Mouse (Mus musculus): ENCODE data around the gene Slc2a8.

The Slc2a8 gene

DNA sequence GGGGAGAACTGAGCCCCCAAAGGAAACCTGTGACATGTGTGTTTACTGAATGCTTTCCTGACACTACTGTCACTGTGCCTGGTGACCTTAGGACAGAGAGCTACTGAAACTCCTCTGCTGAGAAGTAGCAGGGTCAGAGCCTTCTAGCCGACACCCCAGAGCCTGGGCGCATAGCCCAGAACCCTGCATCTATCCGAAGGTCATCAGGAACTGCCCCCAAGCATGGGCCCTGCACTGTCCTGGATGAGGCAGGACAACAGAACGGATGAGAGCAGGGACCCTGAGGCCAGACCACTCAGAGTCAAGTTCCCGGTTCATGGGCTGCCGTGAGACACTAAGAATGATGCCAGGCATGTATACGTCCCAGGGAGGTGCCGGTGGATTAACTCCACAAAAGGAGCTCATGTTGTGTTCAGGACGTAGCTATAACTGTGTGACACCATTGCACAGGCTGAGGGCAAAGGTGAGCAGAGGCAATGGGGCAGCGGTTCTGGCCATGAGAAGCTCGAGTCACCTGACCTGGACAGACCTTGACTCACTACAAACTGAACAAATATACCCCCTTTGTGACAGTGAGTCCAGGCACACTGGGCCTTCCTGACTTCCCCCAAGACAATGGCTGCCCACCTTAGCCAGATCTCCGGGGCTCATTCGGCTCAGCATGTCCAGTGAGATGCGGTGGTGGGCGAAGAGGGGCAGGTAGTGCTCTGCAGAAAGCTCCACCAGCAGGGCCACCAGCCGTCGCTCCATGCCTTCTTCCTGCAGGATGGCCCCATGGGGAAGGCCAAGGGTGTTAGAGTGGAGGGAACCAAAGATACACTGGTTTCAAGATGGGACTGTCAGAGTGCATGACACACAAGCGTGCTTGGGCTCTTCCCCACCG lies 52.7 kb downstream of the Slc2a8 start:
- no peak for DNase-seq (ENCODE audit: low read depth, low spot score)

DNA sequence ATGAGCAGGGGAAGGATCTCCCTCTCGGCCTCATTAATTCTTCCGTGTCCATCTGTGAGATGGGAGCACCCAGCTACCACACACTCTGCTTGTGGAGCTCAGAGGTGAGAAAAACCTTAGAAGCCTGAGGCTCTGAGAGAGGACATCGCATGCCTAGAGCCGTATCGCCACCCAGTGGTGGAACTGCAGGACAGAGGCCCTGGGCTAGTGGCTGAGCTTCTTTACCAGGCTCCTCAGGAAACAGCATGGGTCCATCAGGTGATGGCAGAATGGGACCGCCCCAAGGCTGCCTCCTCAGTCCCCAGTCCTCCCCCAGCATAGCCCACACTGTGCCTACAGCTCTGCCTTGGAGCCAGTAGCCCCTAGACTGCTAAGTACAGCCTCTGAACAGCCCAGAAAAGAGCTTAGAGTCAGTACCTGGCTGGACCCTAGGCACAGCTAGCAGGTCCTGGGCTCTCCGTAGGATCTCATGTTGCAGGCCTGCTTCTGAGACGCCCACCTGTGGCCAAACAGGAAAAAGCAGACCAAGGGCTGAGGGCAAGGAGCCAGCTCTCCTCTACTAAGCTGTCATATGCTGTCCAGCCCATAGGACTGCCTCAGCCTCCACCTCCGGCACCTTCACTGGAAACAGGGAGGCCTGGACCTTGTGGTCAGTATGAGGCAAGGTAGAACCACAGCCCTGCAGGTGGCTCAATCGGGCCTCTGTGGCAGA lies 53.5 kb downstream of the Slc2a8 start:
- DNase-seq (ENCODE audit: low read depth, low spot score): peak; percentile 65

DNA sequence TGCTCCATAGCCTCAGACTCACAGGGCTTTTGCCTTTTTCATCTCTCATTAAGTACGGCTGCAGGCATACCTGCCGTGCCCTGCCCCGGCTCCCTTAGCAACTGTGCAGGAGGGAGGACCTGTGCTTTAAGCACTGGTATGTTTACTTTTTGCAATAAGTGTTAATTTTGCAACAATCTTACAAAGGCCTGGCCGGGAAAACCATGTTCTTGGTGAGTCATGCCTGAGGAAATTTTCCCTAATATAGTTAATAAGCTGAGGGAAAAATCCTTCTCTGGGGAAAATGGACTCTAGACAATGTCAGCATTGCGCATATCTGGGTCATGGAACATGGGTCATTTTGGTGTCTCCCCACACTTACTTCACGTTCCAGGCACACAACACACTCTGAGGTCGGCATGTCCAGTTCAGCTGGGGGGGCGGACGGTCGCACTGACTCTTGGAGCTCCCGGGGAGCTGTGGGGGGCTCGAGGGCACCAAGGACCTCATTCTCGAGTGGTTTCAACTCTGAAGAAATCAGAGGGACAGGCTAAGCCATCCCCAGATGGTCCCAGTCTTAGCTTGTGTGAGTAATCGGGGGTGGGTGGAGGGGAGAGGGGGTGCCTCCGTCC lies 54.2 kb downstream of the Slc2a8 start:
- DNase-seq (ENCODE audit: low read depth, low spot score): no peak

DNA sequence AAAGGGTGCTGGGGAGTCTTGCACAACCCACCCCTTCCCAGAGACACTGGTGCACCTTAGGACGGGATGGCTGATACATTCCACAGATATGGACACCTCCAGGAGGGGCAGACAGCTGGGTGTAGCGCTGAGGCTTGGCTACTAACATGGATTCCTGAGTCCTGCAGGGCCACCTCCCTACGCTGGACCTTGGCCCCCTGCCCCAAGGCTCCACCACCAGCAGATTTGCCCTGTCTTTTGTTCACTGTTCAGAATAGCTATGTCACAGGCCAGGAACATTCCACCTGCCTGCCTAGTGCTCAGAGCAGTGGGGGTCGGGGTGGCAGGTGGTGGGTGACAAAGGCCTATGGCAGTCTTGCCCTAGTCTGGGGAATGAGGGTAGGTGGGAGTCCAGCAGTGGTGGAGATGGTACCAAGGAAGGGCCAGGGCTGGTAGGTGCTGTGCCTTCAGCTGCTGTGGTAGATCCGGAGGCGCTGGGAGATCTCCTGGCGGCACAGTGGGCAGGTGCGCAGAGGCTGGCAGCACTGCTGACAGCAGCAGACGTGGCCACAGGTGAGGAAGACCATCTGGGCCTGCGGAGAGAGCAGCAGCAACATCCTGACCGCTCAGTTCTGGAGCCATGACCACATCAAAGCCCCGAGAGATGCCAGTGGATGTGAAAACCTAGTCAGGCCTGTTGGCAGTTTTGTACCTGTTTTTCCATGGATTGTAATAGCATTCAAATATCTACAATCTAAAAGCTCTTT lies 55.4 kb downstream of the Slc2a8 start:
- no peak for DNase-seq (ENCODE audit: low read depth, low spot score)

DNA sequence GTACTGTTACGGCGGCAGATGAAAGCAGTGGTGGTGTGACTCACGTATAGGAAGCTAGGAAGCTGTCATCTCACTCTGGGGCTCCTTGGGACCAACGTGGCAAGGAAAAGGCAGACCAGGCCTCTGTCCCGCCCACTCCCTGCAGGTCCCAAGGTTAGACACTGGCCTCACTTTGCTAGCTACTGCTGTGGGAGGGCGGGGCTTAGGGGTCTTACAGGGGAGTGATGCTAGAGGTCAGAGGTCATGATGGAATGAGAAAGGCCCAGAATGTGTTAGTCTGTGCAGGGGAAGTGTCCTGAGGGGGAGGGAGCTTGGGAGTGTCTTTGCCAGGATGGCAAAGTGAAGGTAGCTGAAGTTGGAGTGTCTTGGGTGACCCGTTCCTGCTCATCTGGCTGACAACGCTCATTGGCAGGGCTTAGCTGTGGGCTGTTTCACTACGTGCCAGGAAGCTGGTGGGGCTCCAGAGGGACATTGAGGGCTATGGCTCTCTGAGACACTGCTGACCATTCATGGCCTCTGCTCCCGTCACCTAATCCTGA lies 57.5 kb downstream of the Slc2a8 start:
- DNase-seq (ENCODE audit: low read depth, low spot score): no peak

DNA sequence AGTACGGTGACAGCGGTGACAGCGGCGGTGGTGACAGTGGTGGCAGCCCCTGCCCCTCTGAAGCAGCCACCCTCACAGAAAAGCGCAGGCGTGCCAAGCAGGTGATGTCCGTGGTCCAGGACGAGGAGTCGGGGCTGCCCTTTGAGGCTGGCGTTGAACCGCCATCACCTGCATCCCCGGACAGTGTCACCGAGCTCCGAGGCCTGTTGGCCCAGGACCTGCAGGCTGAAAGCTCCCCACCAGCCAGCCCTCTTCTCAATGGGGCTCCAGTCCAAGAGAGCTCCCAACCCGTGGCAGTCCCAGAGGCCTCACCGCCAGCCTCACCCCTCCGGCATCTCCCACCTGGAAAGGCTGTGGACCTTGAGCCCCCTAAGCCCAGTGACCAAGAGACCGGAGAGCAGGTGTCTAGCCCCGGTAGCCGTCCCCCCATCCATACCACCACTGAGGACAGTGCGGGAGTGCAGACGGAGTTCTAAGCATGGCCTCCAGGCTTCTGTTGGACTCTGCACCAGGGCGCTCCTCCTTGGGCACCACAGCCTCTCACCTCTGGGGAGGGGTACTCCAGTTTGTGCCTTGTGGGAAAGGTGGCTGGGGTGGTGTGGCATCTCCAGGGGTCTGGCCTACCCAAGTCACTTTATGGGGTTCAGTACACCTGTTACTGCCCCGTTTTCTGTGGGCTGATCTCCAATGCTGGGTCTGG lies 58.2 kb downstream of the Slc2a8 start:
- DNase-seq (ENCODE audit: low read depth, low spot score): no peak

Measured in embryo, embryonic 11.5 days (tissue).